ENCODE assay signal across 1 mouse cellular context in genomic region chr17:73227361-73227760, GRCm38 (mm10).
A peak's percentile ranks its signal among the peaks of the same experiment; 100 is the strongest.
TF ChIP-seq lines count a peak whose summit lies in the region.

No protein-coding gene starts in this region.

TF ChIP-seq in MEL, 35 proteins besides CTCF, POLR2A, EP300 and RAD21 (continued from another document):
- TF ChIP-seq USF1 (IDR thresholded peaks at IDR 0.05; ENCODE audit: low read depth, low read length) (no peak), ZC3H11A (IDR thresholded peaks at IDR 0.05; ENCODE audit: low read depth, low read length) (no peak), MAFK (IDR thresholded peaks at IDR 0.05; ENCODE audit: borderline replicate concordance, low read depth, low read length) (no peak), NELFE (IDR thresholded peaks at IDR 0.05; ENCODE audit: low read depth, low read length) (no peak), USF2 (IDR thresholded peaks at IDR 0.05; ENCODE audit: borderline replicate concordance in 1 of 2, insufficient read depth in 1 of 2, low read depth in 1 of 2, low read length in 2 of 2) (no peak), TCF12 (IDR thresholded peaks at IDR 0.05; ENCODE audit: low read depth, low read length) (peak; percentile 25; the same call in 1 of the 2 replicates)
